Mouse (Mus musculus): ENCODE measurements at regions not wholly inside any gene's neighbourhood (a gene's known extent, or its start where the extent isn't known, plus 50 kb on each side); places are given as distances from the start of the nearest gene placed in this dataset.

- DNase-seq (ENCODE audit: low spot score in 2 of 2): no peak
Observed at GRCm38 (mm10) chr10:37322809-37323208, 184.1 kb upstream of the Marcks start.

- no peak for DNase-seq (ENCODE audit: low spot score in 2 of 2)
Observed at GRCm38 (mm10) chr10:37322310-37322709, 183.6 kb upstream of the Marcks start.

- DNase-seq (ENCODE audit: low spot score in 2 of 2): peak in 1 of 2 experiments; percentile 9
Observed at GRCm38 (mm10) chr10:37321171-37321570, 182.5 kb upstream of the Marcks start.

GRCm38 (mm10) chr10:37319746-37320430 lies 181.2 kb upstream of the Marcks start:
- no peak for DNase-seq (ENCODE audit: low spot score in 2 of 2)

- no peak for DNase-seq (ENCODE audit: low spot score in 2 of 2)
Observed at GRCm38 (mm10) chr10:37316701-37317100, 178.0 kb upstream of the Marcks start.

- DNase-seq (ENCODE audit: low spot score in 2 of 2): no peak
Observed at GRCm38 (mm10) chr10:37315804-37316203, 177.1 kb upstream of the Marcks start.

GRCm38 (mm10) chr10:37314746-37315430 lies 176.2 kb upstream of the Marcks start:
- peak in 1 of 2 experiments; percentile 71 for DNase-seq (ENCODE audit: low spot score in 2 of 2)

- no peak for DNase-seq (ENCODE audit: low spot score in 2 of 2)
Observed at GRCm38 (mm10) chr10:37313461-37313860, 174.7 kb upstream of the Marcks start.

GRCm38 (mm10) chr10:37310266-37310945 lies 171.7 kb upstream of the Marcks start:
- DNase-seq (ENCODE audit: low spot score in 2 of 2): no peak

- no peak for DNase-seq (ENCODE audit: low spot score in 2 of 2)
Observed at GRCm38 (mm10) chr10:37304656-37305055, 165.9 kb upstream of the Marcks start.

GRCm38 (mm10) chr10:37300181-37300889 lies 161.6 kb upstream of the Marcks start:
- DNase-seq (ENCODE audit: low spot score in 2 of 2): no peak

- DNase-seq (ENCODE audit: low spot score in 2 of 2): no peak
Observed at GRCm38 (mm10) chr10:37298689-37299421, 160.1 kb upstream of the Marcks start.

GRCm38 (mm10) chr10:37294231-37294630 lies 155.5 kb upstream of the Marcks start:
- DNase-seq (ENCODE audit: low spot score in 2 of 2): no peak

GRCm38 (mm10) chr10:37293292-37293691 lies 154.6 kb upstream of the Marcks start:
- no peak for DNase-seq (ENCODE audit: low spot score in 2 of 2)

- DNase-seq (ENCODE audit: low spot score in 2 of 2): no peak
Observed at GRCm38 (mm10) chr10:37291639-37292495, 153.1 kb upstream of the Marcks start.

- DNase-seq (ENCODE audit: low spot score in 2 of 2): no peak
Observed at GRCm38 (mm10) chr10:37289964-37290704, 151.4 kb upstream of the Marcks start.

GRCm38 (mm10) chr10:37286305-37286704 lies 147.6 kb upstream of the Marcks start:
- no peak for DNase-seq (ENCODE audit: low spot score in 2 of 2)

GRCm38 (mm10) chr10:37282951-37283350 lies 144.2 kb upstream of the Marcks start:
- DNase-seq (ENCODE audit: low spot score in 2 of 2): no peak

- DNase-seq (ENCODE audit: low spot score in 2 of 2): no peak
Observed at GRCm38 (mm10) chr10:37280823-37281222, 142.1 kb upstream of the Marcks start.
